Mouse (Mus musculus): ENCODE results near the gene Mybl2. TPM values are rescaled to one million over a fixed set of nuclear protein-coding genes. Genes with fewer than 3 reads are reported as not detected.

The Mybl2 gene
- polyA plus RNA-seq, 1 experiment from 2014 or later, result 26.3 TPM

DNA sequence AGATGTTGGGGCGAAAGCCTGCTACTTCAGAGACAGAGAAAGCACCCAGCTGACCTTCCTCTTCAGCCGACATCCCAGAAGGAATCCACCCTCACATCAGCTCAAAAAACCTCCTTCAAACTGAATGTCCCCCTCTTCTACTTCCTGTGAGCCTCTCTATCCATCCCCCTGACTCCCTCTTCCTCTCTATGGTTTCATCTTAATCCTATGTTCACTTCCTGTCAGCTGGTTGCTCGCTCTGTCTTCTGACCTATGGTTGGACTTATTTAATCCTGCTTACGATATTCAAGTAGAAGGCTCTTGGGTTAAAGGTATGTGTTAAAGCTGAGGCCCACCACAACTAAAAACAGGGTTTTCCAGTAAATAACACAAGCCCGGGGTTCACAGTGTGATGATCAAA, 69.0 kb downstream of the Mybl2 start:
- peaks cover 20% of the 10 kb centered on the region for H3K27me3 ChIP-seq
- H3K9ac ChIP-seq, result no peak overlapping the region
- no peak overlapping the region for H3K4me3 ChIP-seq
- no peak for ATAC-seq (ENCODE audit: low FRiP score, low read depth)
- no peaks in the 10 kb centered on the region for H3K36me3 ChIP-seq
- WGBS, result 81% methylated on average over 5 of the region's 5 CpGs
- H3K9me3 ChIP-seq, result no peaks in the 10 kb centered on the region
- H3K4me2 ChIP-seq (replicated peaks), result no peak overlapping the region
- no peak overlapping the region for H3K27ac ChIP-seq
- H3K4me1 ChIP-seq, result peaks cover 18% of the 10 kb centered on the region

DNA sequence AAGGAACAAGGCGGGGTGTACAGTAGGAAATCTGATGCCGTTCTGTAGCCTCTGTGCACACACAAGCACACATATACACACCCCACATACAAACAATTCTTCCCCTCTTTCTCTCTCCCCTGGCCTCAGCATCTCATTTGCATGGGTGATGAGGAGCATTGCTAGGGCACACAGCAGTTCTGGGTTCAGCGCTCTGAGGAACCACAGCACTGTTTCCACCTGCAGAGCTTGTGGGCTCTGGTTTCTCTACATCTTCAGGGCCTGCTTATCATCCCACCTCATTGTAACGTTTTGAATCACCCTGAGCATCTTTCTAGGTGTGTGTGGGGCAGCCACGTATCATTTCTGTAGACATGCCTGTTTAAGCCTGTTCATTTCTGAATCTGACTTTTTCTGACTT, 76.3 kb downstream of the Mybl2 start:
- H3K9me3 ChIP-seq, result no peaks in the 10 kb centered on the region
- H3K4me3 ChIP-seq, result no peak overlapping the region
- WGBS, result 81% methylated on average over 5 of the region's 5 CpGs
- ATAC-seq (ENCODE audit: low FRiP score, low read depth), result no peak
- H3K27me3 ChIP-seq, result 0 out of 2 replicates have a peak, but pooled peaks cover 3% of the 10 kb centered on the region
- no peaks in the 10 kb centered on the region for H3K36me3 ChIP-seq
- H3K9ac ChIP-seq, result no peak overlapping the region
- H3K4me1 ChIP-seq, result no peaks in the 10 kb centered on the region
- no peak overlapping the region for H3K27ac ChIP-seq
- no peak overlapping the region for H3K4me2 ChIP-seq (replicated peaks)

DNA sequence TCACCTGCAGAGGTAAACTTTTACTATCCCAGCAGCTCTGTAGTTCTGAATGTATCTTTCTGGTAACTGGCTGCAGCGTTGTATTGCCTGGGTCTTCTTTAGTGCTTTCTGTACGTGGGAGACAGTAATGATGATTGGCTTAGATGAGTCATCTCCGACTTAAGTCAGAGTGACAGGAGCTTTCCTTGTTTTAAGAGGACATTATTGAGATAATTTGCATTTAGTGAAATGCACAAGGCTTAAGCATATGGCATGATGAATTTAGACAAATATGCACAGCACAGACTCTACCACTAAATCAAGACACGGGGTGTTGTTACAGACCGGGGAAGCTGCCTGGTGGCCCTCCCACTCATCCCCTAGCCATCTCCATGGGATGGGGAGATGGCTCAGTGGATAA, 77.8 kb downstream of the Mybl2 start:
- Histone ChIP-seq H3K36me3 (no peaks in the 10 kb centered on the region), H3K27me3 (0 out of 2 replicates have a peak, but pooled peaks cover 3% of the 10 kb centered on the region), H3K9me3 (no peaks in the 10 kb centered on the region), H3K4me2 (replicated peaks) (no peak overlapping the region), H3K4me1 (no peaks in the 10 kb centered on the region), H3K27ac (no peak overlapping the region), H3K4me3 (no peak overlapping the region), H3K9ac (no peak overlapping the region)
- ATAC-seq (ENCODE audit: low FRiP score, low read depth), result no peak
- WGBS, result 90% methylated on average over 5 of the region's 5 CpGs

Small RNAs within 50 kb of the gene (microRNA-seq; reads per million reads assigned to microRNA genes)
- not detected for gene Gm22174
- gene Mir7003, result not detected

Other genes with a start within 250 kb of the Mybl2 start
- gene Srsf6, start 123.2 kb upstream of the Mybl2 start, polyA plus RNA-seq (2015; fragmentation: Nextera tagmentation; extraction: Ambion mirVana), result 236 and 259 TPM in 2 replicates
- gene L3mbtl1, start 111.2 kb upstream of the Mybl2 start, polyA plus RNA-seq (2015; fragmentation: Nextera tagmentation; extraction: Ambion mirVana), result 0.13 and 0.20 TPM in 2 replicates
- 0.05 TPM in 1 of 2 replicates, not detected in the other for gene Sgk2, start 67.4 kb upstream of the Mybl2 start, polyA plus RNA-seq (2015; fragmentation: Nextera tagmentation; extraction: Ambion mirVana)
- 55.3 and 56.9 TPM in 2 replicates for gene Ift52, start 37.3 kb upstream of the Mybl2 start, polyA plus RNA-seq (2015; fragmentation: Nextera tagmentation; extraction: Ambion mirVana)
- not detected in 2 replicates for gene Gtsf1l, start 33.2 kb downstream of the Mybl2 start, polyA plus RNA-seq (2015; fragmentation: Nextera tagmentation; extraction: Ambion mirVana)
- gene Tox2, start 148.4 kb downstream of the Mybl2 start, polyA plus RNA-seq (2015; fragmentation: Nextera tagmentation; extraction: Ambion mirVana), result 3.5 and 4.5 TPM in 2 replicates

Measured in limb, embryonic 13.5 days (tissue).